Mouse (Mus musculus): ENCODE results near the gene Rhov. TPM values are rescaled to one million over a fixed set of nuclear protein-coding genes. Genes with fewer than 3 reads are reported as not detected.

Rhov gene
- 2.3 and 5.3 TPM in 2 replicates for polyA plus RNA-seq (2012; rRNA removed)

GRCm38 (mm10) chr2:119270643-119271331, at the start of gene Rhov:
TSS of gene Rhov (minus strand) at chr2:119271272.

GRCm38 (mm10) chr2:119288270-119288882, 17.3 kb upstream of the Rhov start, which contains the start of gene Vps18:
TSS of gene Vps18 (plus strand) at chr2:119288740.

DNA sequence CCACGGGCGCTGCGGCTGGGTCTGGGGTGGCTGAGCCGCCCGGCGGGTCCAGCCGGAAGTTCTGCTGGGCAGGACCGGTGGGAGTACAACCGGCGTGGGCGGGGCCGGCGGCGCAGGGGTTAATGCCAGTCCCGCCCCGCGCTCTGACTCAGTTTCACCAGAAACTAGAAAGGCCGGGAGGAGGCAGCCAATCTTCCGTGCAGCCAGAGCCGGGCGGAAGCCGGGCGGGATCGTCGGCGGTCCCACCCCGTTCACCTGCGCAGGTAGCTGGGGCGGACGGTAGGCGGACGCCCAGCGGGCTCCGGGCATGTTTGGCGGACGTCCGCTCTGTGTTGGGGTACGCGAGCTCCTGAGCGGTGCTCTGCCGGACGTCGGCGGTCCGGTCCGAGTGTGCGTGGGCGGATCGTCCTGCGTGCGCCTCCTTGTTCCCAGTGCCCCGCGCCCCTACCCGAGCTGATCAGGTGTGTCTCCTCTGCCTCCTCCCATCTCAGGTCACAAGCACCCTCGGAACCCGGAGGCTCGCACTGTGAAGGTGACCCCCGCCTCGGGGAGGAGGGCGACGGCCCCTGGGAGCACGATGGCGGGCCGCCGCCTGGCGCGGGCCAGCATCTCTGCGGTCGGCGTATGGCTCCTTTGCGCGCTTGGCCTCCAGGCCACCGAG, 33.7 kb downstream of the Rhov start, which contains the start of gene Spint1:
Gene Spint1, plus strand, starts transcription at position 153 of the 661 bp plus-strand sequence.

GRCm38 (mm10) chr2:119229775-119230704, 41.0 kb downstream of the Rhov start, which contains the start of gene Ppp1r14d:
TSS of gene Ppp1r14d (minus strand) at chr2:119229906.

Other genes with a start within 250 kb of the Rhov start
- gene Ccdc32, start 241.9 kb downstream of the Rhov start, polyA plus RNA-seq (2012; rRNA removed) = 1.2 and 2.2 TPM in 2 replicates
- 0.45 and 1.2 TPM in 2 replicates for gene Rpusd2, start 236.5 kb downstream of the Rhov start, polyA plus RNA-seq (2012; rRNA removed)
- gene Knl1, start 224.2 kb downstream of the Rhov start, polyA plus RNA-seq (2012; rRNA removed) = 0.04 TPM in 2 replicates
- gene Rad51, start 158.5 kb downstream of the Rhov start, polyA plus RNA-seq (2012; rRNA removed) = 1.2 and 1.9 TPM in 2 replicates
- gene Rmdn3, start 114.2 kb downstream of the Rhov start, polyA plus RNA-seq (2012; rRNA removed) = 7.6 and 10.5 TPM in 2 replicates
- 0.13 and 0.42 TPM in 2 replicates for gene Gchfr, start 103.5 kb downstream of the Rhov start, polyA plus RNA-seq (2012; rRNA removed)
- 0.47 and 1.6 TPM in 2 replicates for gene Gm14137, start 96.8 kb downstream of the Rhov start, polyA plus RNA-seq (2012; rRNA removed)
- 18.4 and 18.5 TPM in 2 replicates for gene Zfyve19, start 62.7 kb downstream of the Rhov start, polyA plus RNA-seq (2012; rRNA removed)
- gene Dnajc17, start 62.5 kb downstream of the Rhov start, polyA plus RNA-seq (2012; rRNA removed) = 1.6 and 3.4 TPM in 2 replicates
- 0.51 and 0.58 TPM in 2 replicates for gene Ppp1r14d, start 41.4 kb downstream of the Rhov start, polyA plus RNA-seq (2012; rRNA removed)
- gene Spint1, start 33.9 kb downstream of the Rhov start, polyA plus RNA-seq (2012; rRNA removed) = 28.1 and 42.0 TPM in 2 replicates
- 8.7 and 10.1 TPM in 2 replicates for gene Vps18, start 17.5 kb upstream of the Rhov start, polyA plus RNA-seq (2012; rRNA removed)
- gene Dll4, start 54.5 kb upstream of the Rhov start, polyA plus RNA-seq (2012; rRNA removed) = 2.8 and 3.1 TPM in 2 replicates
- 10.7 and 16.8 TPM in 2 replicates for gene Chac1, start 80.0 kb upstream of the Rhov start, polyA plus RNA-seq (2012; rRNA removed)
- 2.0 and 2.6 TPM in 2 replicates for gene Ino80, start 206.4 kb upstream of the Rhov start, polyA plus RNA-seq (2012; rRNA removed)

Data from stomach, adult 2 months (tissue).